Mouse (Mus musculus) G1E (cell line): ENCODE results near the gene Alkbh5.

Experiments used
- CTCF ChIP-seq: IDR thresholded peaks from 2 replicates; pipeline ENCODE4 v1.5.1; 2012; ENCODE audit warnings: low read depth, low read length, inconsistent platforms, mixed read lengths
- GATA1 ChIP-seq: IDR thresholded peaks from 2 replicates; pipeline ENCODE4 v1.6.1; 2012; ENCODE audit warnings: borderline replicate concordance, low read length, inconsistent platforms, mixed read lengths
- TAL1 ChIP-seq: conservative IDR thresholded peaks from 2 replicates; pipeline ENCODE4 v1.6.1; 2012; ENCODE audit warnings: low read depth, low read length, inconsistent platforms, mixed read lengths

DNA sequence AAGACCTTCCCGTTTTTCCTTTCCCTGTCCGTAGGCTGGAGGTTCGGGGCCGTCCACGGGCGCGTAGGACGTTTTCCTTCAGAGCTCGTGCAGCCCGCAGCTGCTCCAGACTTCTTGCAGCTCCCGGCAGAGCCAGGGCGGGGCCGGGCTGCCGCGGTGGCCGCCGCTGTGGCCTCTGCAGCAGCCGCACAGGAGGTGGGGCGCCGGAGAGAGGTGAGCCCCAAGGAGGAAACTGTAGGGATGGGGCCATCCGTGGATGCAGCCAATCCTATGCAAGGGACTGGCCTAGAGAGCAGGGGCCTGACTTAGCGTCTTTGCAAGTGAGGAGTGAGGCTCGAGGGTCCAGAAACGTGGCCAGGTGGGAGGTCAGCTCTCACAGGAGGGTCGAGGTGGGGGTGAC lies 26.7 kb upstream of the Alkbh5 start:
- no peak for TF ChIP-seq CTCF
- TF ChIP-seq GATA1 = no peak
- no peak for TF ChIP-seq TAL1
